Mouse (Mus musculus) kidney, postnatal 36 days (tissue): ENCODE measurements around the gene Olfr522.

Source experiments
- DNase-seq, 2 experiments: peaks; one replicate each; pipeline ENCODE4 v3.0.0; 2021 to 2022; ENCODE audit warnings: mixed read lengths in 2 of 2

Olfr522 gene

GRCm38 (mm10) chr7:140164664-140165063, at the start of gene Olfr522:
Gene Olfr522, minus strand, starts transcription at chr7:140164764.
- no peak for DNase-seq

- no peak for DNase-seq
Observed at GRCm38 (mm10) chr7:140213841-140214240, 49.3 kb upstream of the Olfr522 start.

DNA sequence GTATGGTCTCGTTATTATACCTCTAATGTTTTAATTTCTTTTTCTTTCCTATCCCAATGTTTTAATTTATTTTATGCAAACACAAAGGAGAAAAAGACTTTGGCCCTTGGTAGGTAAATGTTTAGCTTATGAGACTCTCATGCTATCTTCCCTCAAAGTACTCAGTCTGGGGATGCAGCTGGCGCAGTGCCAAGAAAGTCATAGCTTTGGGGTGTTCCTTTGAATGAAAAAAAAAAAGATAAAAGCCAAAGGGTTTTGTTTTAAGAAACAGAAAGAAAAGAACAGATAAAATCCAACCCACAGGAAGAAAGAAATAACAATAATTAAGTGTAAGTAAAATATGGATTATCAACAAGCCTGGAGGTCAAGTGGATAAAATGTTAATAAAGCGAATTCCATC, 44.1 kb upstream of the Olfr522 start:
- peak; percentile 16 to 53 for DNase-seq

- no peak for DNase-seq
Observed at GRCm38 (mm10) chr7:140208153-140208552, 43.6 kb upstream of the Olfr522 start.

DNA sequence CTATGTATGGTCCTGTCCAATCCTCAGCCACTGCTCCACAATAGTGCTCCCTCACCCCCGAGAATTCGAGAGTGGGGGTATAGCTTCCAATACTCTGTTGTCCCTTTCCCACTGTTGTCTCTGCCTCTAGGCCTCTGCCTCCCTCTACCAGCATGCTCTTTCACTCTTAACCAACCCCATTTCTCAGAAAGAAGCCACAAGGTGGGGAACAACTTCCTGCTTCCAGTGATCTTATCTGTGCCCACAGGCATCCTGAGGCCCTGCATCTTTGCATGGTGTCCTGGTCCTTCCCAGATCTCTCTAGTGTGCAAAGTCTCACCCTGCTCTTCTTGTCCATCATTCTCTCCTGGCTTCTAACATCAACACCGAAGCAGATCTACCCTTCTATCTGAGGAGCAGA, 42.3 kb upstream of the Olfr522 start:
- no peak for DNase-seq

DNA sequence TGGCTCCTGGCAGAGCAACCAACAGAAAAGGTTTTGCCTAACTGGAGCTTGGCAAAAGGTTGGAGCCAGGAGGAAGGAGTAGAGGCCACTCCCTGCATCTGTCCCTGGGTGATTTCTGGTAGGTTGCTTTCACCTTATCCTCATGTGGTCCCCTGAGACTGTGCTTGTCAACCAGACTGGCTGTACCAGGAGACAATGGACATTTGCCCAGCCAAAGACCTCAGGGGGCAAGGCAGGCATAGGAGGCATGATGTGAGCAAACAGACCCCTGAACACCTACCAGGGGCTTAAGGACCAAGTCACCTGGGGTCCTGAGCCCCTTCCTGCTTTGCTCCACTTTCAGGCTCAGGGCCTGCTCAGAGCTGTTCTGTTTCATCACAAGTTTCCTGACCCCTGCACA, 41.3 kb upstream of the Olfr522 start, which contains the start of gene Olfr524:
Gene Olfr524 (minus strand): TSS at position 101 of the 400 bp plus-strand sequence.
- no peak for DNase-seq

- DNase-seq: no peak
Observed at GRCm38 (mm10) chr7:140201090-140201489, 36.5 kb upstream of the Olfr522 start.

GRCm38 (mm10) chr7:140196002-140196401, 31.4 kb upstream of the Olfr522 start:
- DNase-seq: no peak

DNA sequence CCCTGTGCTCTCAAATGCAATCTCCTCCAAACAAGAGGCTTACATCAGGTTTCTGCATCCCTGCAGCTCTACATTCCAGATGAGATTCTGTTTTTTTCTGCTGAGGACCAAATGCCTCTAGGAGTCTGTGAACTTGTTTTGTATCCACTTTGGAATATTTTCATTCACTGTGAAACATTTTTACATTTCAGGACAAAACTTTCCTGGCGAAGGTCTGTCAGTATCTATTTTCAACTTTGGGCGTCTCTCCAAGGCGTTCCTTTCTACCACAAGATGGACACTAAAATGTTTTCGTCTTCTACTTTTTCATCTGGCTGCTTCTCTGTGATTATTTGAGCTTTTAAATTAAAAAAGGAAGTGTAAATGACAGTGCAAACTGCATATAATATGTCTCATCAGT, 29.5 kb upstream of the Olfr522 start:
- DNase-seq: no peak

- no peak for DNase-seq
Observed at GRCm38 (mm10) chr7:140192851-140193250, 28.3 kb upstream of the Olfr522 start.

GRCm38 (mm10) chr7:140192445-140192844, 27.9 kb upstream of the Olfr522 start:
- no peak for DNase-seq

DNA sequence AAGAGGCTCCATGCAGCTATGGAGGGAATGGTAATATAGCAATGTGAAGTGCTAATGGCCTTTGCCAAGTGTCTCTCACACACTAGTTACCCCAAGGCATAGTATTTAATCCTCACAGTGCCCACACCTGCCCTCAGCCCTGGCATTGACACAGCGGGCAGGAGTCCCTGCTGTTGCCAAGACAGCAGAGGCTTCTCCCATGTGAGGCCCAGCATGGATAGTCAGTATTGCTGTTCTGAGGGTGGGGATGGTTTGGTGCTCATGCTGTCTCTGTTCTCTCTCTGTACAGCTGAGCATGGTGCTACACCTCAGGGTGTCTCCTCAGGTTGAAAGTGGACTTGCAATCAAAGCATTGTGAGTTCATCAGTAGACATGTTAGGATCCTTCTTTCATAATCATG, 25.9 kb upstream of the Olfr522 start:
- DNase-seq: no peak

- no peak for DNase-seq
Observed at GRCm38 (mm10) chr7:140188391-140189328, 24.1 kb upstream of the Olfr522 start.

DNA sequence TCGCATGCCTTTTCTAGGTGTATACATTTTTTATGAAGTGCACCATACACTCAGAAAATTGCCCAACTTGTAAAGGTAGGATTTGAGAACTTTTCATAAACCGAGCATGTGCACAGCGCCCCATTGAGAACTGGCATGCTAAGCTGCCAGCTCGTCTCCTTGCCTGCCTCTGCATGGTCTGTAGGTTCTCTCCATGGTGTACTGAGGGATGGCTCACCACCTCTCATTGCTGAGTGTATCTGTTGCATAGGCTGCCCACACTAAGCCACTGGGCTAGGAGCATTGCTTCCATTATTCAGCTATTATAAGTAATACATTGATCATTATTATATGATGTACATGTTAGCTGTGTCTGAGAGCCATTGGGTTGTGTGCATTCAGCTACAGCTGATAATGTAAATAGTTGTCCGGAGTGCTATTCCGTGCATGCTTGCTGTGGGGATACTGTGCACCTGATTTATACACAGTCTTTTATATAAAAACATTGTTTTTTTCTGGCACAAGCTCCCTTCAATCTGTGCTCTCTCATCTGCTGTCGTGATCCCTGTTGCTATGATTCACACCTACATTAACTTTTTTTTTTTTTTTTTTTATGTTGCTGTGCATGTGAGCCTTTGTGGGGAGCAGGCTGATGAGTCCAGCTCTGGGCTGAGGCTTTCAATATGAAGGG, 23.3 kb upstream of the Olfr522 start:
- DNase-seq: no peak

- DNase-seq: peak; percentile 75 to 85
Observed at GRCm38 (mm10) chr7:140186646-140187620, 22.4 kb upstream of the Olfr522 start.

DNA sequence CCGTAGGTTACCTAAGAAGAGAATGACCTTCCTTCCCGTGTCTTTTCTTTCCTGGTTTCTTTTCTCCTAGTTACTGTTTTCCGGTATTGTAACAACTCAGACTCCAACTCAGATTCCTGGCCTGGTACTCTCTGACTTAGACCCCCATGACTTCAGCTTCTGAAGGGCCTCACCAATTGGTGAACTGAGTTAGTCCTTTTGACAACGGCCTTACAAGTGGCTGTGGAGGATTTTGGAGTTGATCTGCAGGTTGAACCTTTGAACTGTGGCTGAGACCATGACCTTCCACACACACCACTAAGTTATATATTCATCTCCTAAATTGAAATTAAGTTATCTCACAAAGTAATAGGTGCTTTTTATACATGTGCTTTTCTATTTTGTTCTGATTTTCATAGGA, 19.6 kb upstream of the Olfr522 start:
- no peak for DNase-seq

- DNase-seq: no peak
Observed at GRCm38 (mm10) chr7:140180692-140181091, 16.1 kb upstream of the Olfr522 start.

GRCm38 (mm10) chr7:140179176-140179575, 14.6 kb upstream of the Olfr522 start:
- DNase-seq: peak; percentile 89 to 90

GRCm38 (mm10) chr7:140172936-140173335, 8.4 kb upstream of the Olfr522 start, which contains the start of gene Olfr523:
Gene Olfr523, plus strand, starts transcription at chr7:140173217.
- no peak for DNase-seq

DNA sequence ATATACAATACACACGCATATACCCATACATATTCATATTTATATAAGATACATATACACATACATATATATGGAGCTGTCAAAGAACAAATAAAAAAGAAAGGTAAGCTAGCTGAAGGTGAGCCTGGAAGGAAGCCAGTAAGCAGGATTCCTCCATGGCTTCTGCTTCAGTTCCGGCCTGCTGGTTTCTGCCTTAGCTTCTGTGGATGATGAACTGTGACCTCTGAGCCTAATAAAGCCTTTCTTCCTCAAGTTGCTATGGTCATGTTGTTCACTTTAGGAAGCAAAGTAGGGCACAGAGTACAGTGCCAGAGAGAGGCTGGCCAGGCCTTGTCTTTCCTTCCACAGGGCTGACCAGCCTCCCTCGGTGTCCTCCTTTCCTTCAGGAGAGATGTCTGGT, 6.3 kb upstream of the Olfr522 start:
- peak; percentile 51 to 60 for DNase-seq

GRCm38 (mm10) chr7:140169386-140169785, 4.8 kb upstream of the Olfr522 start:
- peak in 1 of 2 experiments; percentile 49 for DNase-seq

GRCm38 (mm10) chr7:140167950-140168349, 3.4 kb upstream of the Olfr522 start:
- no peak for DNase-seq

DNA sequence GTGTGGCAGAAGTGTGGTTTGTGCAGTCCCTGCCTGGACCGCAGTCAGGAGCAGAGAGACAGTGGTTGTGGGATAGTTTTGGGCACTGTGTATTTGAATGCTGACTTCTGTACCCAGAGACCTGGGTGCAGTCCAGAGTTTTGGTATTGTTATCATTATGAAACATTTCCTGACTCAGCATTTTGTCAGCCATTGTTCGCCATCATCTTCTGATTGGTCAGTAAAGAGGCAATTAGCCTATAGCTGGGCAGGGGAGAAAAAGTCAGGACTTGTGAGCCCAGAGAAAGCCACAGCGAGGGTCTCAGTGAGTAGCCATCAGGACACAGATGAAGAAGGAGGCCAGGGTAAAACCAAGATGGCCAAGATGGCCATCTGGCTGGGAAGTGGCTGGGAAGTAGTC, 4.2 kb downstream of the Olfr522 start:
- DNase-seq: no peak
